Mouse (Mus musculus) heart, embryonic 15.5 days (tissue): Measurements from ENCODE around the gene Tceanc. TPM values are rescaled to one million over a fixed set of nuclear protein-coding genes. Genes with fewer than 3 reads are reported as not detected.
"Not testable (repeated sequence)": the region's sequence is repeated elsewhere in the genome, so short reads cannot be mapped to it uniquely, and the experiment has no call there.

Experiments used
- ATAC-seq: fragments of 200-750 bp; cut with Nextera tagmentation; replicated peaks from 2 replicates; pipeline ENCODE4 v1.8.0; 2017; ENCODE audit warnings: low read depth, moderate TSS enrichment; ENCODE audit not compliant: insufficient number of reproducible peaks, insufficient read depth, low FRiP score
- H3K27ac ChIP-seq: fragments of 300-500 bp; sonication (generic); 2 replicates; pipeline ENCODE4 v1.5.1; 2015; ENCODE audit warnings: mild to moderate bottlenecking, inconsistent platforms
- H3K27me3 ChIP-seq: fragments of 300-500 bp; sonication (generic); 2 replicates; pipeline ENCODE4 v1.6.1; 2015; ENCODE audit warnings: inconsistent platforms
- H3K36me3 ChIP-seq: fragments of 300-500 bp; sonication (generic); 2 replicates; pipeline ENCODE4 v1.6.1; 2015; ENCODE audit warnings: mild to moderate bottlenecking, inconsistent platforms
- H3K4me1 ChIP-seq: fragments of 300-500 bp; sonication (generic); replicated peaks from 2 replicates; pipeline ENCODE4 v1.6.1; 2015; ENCODE audit warnings: inconsistent platforms
- H3K4me2 ChIP-seq: fragments of 300-500 bp; sonication (generic); 2 replicates; pipeline ENCODE4 v1.6.1; 2015; ENCODE audit warnings: inconsistent platforms, mild to moderate bottlenecking, moderate library complexity
- H3K4me3 ChIP-seq: fragments of 300-500 bp; sonication (generic); 2 replicates; pipeline ENCODE4 v1.5.1; 2015; ENCODE audit warnings: mild to moderate bottlenecking, inconsistent platforms
- H3K9ac ChIP-seq: fragments of 300-500 bp; sonication (generic); 2 replicates; pipeline ENCODE4 v1.6.1; 2015; ENCODE audit warnings: mild to moderate bottlenecking, inconsistent platforms
- H3K9me3 ChIP-seq: fragments of 300-500 bp; sonication (generic); replicated peaks from 2 replicates; pipeline ENCODE4 v1.6.1; 2016; ENCODE audit warnings: inconsistent platforms
- WGBS: fragments of 180-500 bp; shearing (Covaris S2); methylation state at CpG from one replicate; pipeline ENCODE4 v1.1.7; 2015; ENCODE audit warnings: mixed read lengths; 5-methylcytosine and 5-hydroxymethylcytosine counted together
- polyA plus RNA-seq: library from polyadenylated mRNA; unstranded; fragments of >200 nt; fragmentation: Nextera tagmentation; extraction: Ambion mirVana; gene quantifications from 2 replicates; pipeline ENCODE4 v1.2.1, GENCODE M21; 2015

The Tceanc gene
- polyA plus RNA-seq, 1 experiment from 2014 or later = 4.5 TPM

DNA sequence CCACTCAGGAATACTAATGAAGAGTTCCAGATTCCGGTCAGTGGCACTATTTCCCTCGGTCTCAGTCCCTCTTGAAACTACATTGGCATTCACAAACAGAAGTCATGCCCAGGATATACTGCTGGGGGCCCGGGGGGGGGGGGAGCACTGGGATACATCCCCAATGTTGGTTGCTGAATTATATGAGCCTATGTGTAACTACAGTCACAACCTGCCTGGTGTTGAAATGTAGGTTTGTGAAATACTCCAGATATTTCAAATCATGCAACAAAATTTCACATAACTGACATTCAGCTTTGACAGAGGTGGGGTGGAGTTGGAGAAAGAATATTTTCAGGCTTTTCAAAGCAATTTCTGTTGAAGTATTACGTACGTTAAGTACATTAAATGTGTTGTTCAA lies 2.4 kb upstream of the Tceanc start:
- no peak overlapping the region for H3K27ac ChIP-seq
- no peak for ATAC-seq
- H3K9me3 ChIP-seq = no peaks in the 10 kb centered on the region
- no peaks in the 10 kb centered on the region for H3K27me3 ChIP-seq
- H3K4me2 ChIP-seq = no peak overlapping the region
- no peak overlapping the region for H3K4me3 ChIP-seq
- H3K9ac ChIP-seq = no peak overlapping the region
- 73% methylated on average over 5 of the region's 5 CpGs for WGBS
- H3K36me3 ChIP-seq = no peaks in the 10 kb centered on the region
- no peaks in the 10 kb centered on the region for H3K4me1 ChIP-seq

DNA sequence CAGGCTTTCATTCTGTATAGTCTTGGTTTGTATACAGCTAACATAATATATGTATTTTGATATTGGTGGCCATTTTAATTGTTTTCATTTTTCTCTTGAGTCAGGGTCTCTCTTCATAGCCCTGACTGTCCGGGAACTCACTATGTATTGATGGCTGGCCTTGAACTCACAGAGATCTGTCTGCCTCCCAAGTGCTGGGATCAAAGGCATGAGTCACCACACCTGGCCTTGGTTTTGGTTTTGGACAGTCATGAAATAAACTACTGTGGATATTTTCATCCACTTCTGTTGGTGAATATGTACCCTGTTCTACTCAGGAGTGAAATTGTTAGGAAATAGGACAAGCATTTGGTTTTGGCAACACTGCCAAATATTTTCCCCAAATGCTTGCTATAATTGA lies 1.7 kb downstream of the Tceanc start:
- Histone ChIP-seq H3K4me1 (no peaks in the 10 kb centered on the region), H3K36me3 (no peaks in the 10 kb centered on the region), H3K9me3 (no peaks in the 10 kb centered on the region), H3K4me2 (no peak overlapping the region), H3K27ac (no peak overlapping the region), H3K9ac (no peak overlapping the region), H3K27me3 (no peaks in the 10 kb centered on the region), H3K4me3 (no peak overlapping the region)
- no peak for ATAC-seq
- WGBS = 89% methylated on average over 1 of the region's 1 CpGs

- no peak for ATAC-seq
- H3K4me3 ChIP-seq = no peak overlapping the region
- H3K4me2 ChIP-seq = no peak overlapping the region
- H3K27ac ChIP-seq = no peak overlapping the region
- H3K36me3 ChIP-seq = no peaks in the 10 kb centered on the region
- H3K4me1 ChIP-seq = no peaks in the 10 kb centered on the region
- no peak overlapping the region for H3K9ac ChIP-seq
- no peaks in the 10 kb centered on the region for H3K27me3 ChIP-seq
- H3K9me3 ChIP-seq = no peaks in the 10 kb centered on the region
- 79% methylated on average over 3 of the region's 3 CpGs for WGBS
These were observed 2.4 kb downstream of the Tceanc start for GRCm38 (mm10) chrX:166515923-166516322.

DNA sequence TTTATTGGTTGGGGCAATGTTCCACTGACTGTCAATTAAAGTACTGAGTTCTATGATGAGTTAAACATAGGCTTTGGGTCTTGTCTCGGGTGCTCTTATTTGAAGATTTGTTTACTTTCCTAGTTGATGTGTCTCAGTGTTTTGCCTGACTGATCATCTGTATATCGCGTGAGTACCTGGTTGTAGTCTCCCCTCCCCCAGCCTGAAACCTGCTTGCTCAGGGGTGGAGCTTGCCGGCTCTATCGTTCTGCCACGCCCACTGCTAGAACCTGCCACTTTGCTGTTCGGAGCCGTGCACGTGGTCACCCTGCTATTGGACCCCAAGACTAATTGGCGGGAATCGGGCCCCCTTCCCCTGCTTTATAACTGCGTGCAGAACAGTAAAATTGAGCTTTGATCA lies 4.3 kb downstream of the Tceanc start:
- H3K4me3 ChIP-seq = peak overlapping the region; percentile 8; the same call in 1 of the 2 replicates
- H3K27me3 ChIP-seq, H3K9ac ChIP-seq, H3K36me3 ChIP-seq, ATAC-seq, H3K9me3 ChIP-seq, H3K4me1 ChIP-seq, H3K27ac ChIP-seq: not testable (repeated sequence)
- H3K4me2 ChIP-seq = peak overlapping the region; percentile 41
- 24% methylated on average over 12 of the region's 12 CpGs for WGBS

GRCm38 (mm10) chrX:166512071-166512470 lies 6.3 kb downstream of the Tceanc start:
- Histone ChIP-seq H3K27ac (no peak overlapping the region), H3K36me3 (no peaks in the 10 kb centered on the region), H3K4me2 (no peak overlapping the region), H3K4me3 (no peak overlapping the region), H3K9ac (no peak overlapping the region), H3K27me3 (no peaks in the 10 kb centered on the region), H3K4me1 (no peaks in the 10 kb centered on the region), H3K9me3 (no peaks in the 10 kb centered on the region)
- no peak for ATAC-seq
- 75% methylated on average over 4 of the region's 4 CpGs for WGBS

GRCm38 (mm10) chrX:166511107-166511506 lies 7.3 kb downstream of the Tceanc start:
- no peak overlapping the region for H3K4me2 ChIP-seq
- no peaks in the 10 kb centered on the region for H3K4me1 ChIP-seq
- ATAC-seq = no peak
- H3K4me3 ChIP-seq = no peak overlapping the region
- H3K27me3 ChIP-seq = no peaks in the 10 kb centered on the region
- H3K9ac ChIP-seq = no peak overlapping the region
- no peak overlapping the region for H3K27ac ChIP-seq
- no peaks in the 10 kb centered on the region for H3K36me3 ChIP-seq
- H3K9me3 ChIP-seq = no peaks in the 10 kb centered on the region

DNA sequence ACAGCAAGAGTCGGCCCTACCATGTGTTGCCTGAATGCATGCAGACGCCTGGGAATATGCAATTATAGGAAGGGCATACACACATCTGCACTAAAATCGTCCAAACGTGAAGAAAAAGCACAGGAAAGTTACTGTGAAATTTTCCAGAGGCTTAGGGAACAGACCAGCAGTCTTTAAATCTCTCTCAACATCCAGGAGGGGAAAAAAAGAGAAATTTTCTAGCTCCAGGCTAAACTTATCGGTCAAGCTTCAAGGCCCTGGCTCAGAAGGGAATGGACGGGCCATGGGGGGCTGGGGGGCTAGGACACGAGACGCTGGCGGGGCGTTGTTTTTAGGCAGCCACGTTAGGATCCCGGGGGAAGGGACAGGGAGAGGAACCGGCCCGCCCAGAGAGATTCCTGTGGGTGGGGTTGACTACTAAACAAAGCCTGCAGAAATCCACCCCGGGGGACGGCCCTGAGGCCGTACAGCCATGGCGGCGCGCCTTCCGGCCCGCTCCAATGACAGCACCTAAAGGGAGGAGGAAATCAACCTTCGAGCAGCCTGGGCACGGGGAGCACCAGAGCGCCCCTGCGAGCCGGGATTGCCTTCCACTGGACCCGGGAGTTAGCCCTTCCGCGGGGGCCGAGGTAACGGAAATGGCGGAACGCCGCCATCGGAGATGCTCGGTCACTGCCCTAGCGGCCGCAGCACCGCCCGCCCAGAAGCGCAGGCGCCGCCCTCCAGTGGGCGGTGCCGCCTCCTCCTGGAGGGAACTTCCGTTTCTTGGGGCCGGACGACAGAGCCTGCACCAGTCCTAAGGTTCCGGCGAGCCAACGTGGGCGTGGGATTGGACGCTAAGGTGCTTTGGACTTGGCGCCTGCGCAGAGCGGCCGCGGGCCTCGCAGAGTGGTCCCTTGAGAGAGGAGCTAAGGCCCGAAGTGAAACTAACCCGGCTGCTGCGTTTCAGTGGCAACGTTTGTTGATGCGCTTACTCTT lies 8.3 kb downstream of the Tceanc start:
- H3K27me3 ChIP-seq = no peaks in the 10 kb centered on the region
- peak overlapping the region; percentile 99 for H3K27ac ChIP-seq
- H3K4me1 ChIP-seq = no peaks in the 10 kb centered on the region
- no peaks in the 10 kb centered on the region for H3K36me3 ChIP-seq
- H3K9ac ChIP-seq = peak overlapping the region; percentile 70
- peak overlapping the region; percentile 64 for H3K4me3 ChIP-seq
- peak overlapping the region; percentile 51 for H3K4me2 ChIP-seq
- no peaks in the 10 kb centered on the region for H3K9me3 ChIP-seq
- 11% methylated on average over 65 of the region's 65 CpGs for WGBS
- peak; percentile 98 for ATAC-seq

- H3K27me3 ChIP-seq = no peaks in the 10 kb centered on the region
- no peak overlapping the region for H3K4me3 ChIP-seq
- no peaks in the 10 kb centered on the region for H3K9me3 ChIP-seq
- WGBS = 18% methylated on average over 2 of the region's 2 CpGs
- no peaks in the 10 kb centered on the region for H3K4me1 ChIP-seq
- H3K27ac ChIP-seq = no peak overlapping the region
- H3K36me3 ChIP-seq = no peaks in the 10 kb centered on the region
- ATAC-seq = no peak
- no peak overlapping the region for H3K9ac ChIP-seq
- no peak overlapping the region for H3K4me2 ChIP-seq
These were observed 13.9 kb downstream of the Tceanc start for GRCm38 (mm10) chrX:166504421-166504820.

GRCm38 (mm10) chrX:166499496-166500190 lies 18.7 kb downstream of the Tceanc start:
- ATAC-seq = no peak

DNA sequence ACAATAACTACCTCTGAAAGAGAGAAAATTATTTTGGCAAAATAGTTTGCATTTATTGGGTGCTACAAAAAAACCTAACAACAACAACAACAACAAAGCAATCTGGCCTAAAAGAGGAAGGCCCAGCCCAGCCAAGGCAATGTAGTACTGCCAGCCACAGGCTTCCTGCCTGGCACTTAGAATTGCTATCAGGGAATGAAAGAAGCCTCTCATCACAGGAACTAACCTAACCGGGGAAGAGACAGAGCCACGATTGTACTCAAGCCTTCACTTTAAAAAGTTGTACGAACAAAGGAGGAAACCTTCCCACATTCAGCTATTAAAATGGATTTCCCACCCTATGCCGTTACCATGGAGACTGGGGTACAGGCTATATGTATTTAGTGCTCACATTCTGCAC lies 20.6 kb downstream of the Tceanc start:
- Histone ChIP-seq H3K9me3 (no peaks in the 10 kb centered on the region), H3K4me3 (no peak overlapping the region)
- 60% methylated on average over 4 of the region's 4 CpGs for WGBS

More at GRCm38 (mm10) chrX:166499496-166500190, 18.7 kb downstream of the Tceanc start:
- Histone ChIP-seq H3K4me2 (no peak overlapping the region), H3K9me3 (no peaks in the 10 kb centered on the region), H3K4me1 (no peaks in the 10 kb centered on the region), H3K36me3 (no peaks in the 10 kb centered on the region), H3K9ac (no peak overlapping the region), H3K4me3 (no peak overlapping the region), H3K27me3 (no peaks in the 10 kb centered on the region), H3K27ac (no peak overlapping the region)
- 70% methylated on average over 1 of the region's 1 CpGs for WGBS

GRCm38 (mm10) chrX:166495052-166495451 lies 23.3 kb downstream of the Tceanc start:
- Histone ChIP-seq H3K4me3 (no peak overlapping the region), H3K9me3 (no peaks in the 10 kb centered on the region), H3K4me1 (no peaks in the 10 kb centered on the region), H3K27ac (no peak overlapping the region), H3K27me3 (no peaks in the 10 kb centered on the region), H3K4me2 (no peak overlapping the region), H3K9ac (no peak overlapping the region), H3K36me3 (no peaks in the 10 kb centered on the region)
- no peak for ATAC-seq
- WGBS = 96% methylated on average over 2 of the region's 2 CpGs

More for the DNA sequence above, 20.6 kb downstream of the Tceanc start:
- no peak for ATAC-seq
- Histone ChIP-seq H3K9ac (no peak overlapping the region), H3K4me1 (no peaks in the 10 kb centered on the region), H3K4me2 (no peak overlapping the region), H3K27me3 (no peaks in the 10 kb centered on the region), H3K36me3 (no peaks in the 10 kb centered on the region), H3K27ac (no peak overlapping the region)
